Mouse (Mus musculus): Measurements from ENCODE around the gene Coa3.

- no peak for TF ChIP-seq FLI1 (IDR thresholded peaks at IDR 0.05; ENCODE audit: low read length)
- no peak for TF ChIP-seq GATA1 (IDR thresholded peaks at IDR 0.05; ENCODE audit: borderline replicate concordance, low read length)
These were observed 33.2 kb upstream of the Coa3 start for GRCm38 (mm10) chr11:101312150-101312549.

Measured in megakaryocyte, embryonic 14.5 days (primary cell).